Mouse (Mus musculus) MEL (cell line): Measurements from ENCODE around the gene Tor4a. TPM values are rescaled to one million over a fixed set of nuclear protein-coding genes. Genes with fewer than 3 reads are reported as not detected.
A peak's percentile ranks its signal among the peaks of the same experiment; 100 is the strongest.

Experiments used
- DNase-seq: peaks from one replicate; pipeline ENCODE4 v3.0.0; 2011; ENCODE audit warnings: low read depth, low spot score
- H3K27ac ChIP-seq: 2 replicates; pipeline ENCODE4 v1.5.1; 2012; ENCODE audit warnings: low read depth, mild to moderate bottlenecking, control low read depth, low read length, moderate library complexity; ENCODE audit not compliant: control insufficient read depth
- H3K27me3 ChIP-seq, 2 experiments: fragments of 150-350 bp in 1 of 2; sonication (generic) in 1 of 2; 2 replicates each; pipeline ENCODE4 v1.6.1; 2012; ENCODE audit warnings: low read length in 2 of 2, mild to moderate bottlenecking in 2 of 2, improper control_type of control experiment in 1 of 2, moderate library complexity in 1 of 2; ENCODE audit not compliant: insufficient read depth in 2 of 2, control insufficient read depth in 1 of 2
- H3K36me3 ChIP-seq, 2 experiments: 2 replicates each; pipeline ENCODE4 v1.6.1; 2012 to 2014; ENCODE audit warnings: low read length in 2 of 2, improper control_type of control experiment in 1 of 2, inconsistent platforms in 1 of 2, mild to moderate bottlenecking in 1 of 2; ENCODE audit not compliant: insufficient read depth in 2 of 2, control insufficient read depth in 1 of 2
- H3K4me1 ChIP-seq, 2 experiments: fragments of 150-350 bp in 1 of 2; sonication (generic) in 1 of 2; 2 replicates each; pipeline ENCODE4 v1.6.1; 2012; ENCODE audit warnings: low read length in 2 of 2, improper control_type of control experiment in 1 of 2, mild to moderate bottlenecking in 1 of 2; ENCODE audit not compliant: insufficient read depth in 2 of 2, control insufficient read depth in 1 of 2
- H3K4me3 ChIP-seq, 2 experiments: fragments of 150-350 bp in 1 of 2; sonication (generic) in 1 of 2; 2 replicates each; pipeline ENCODE4 v1.5.1; 2012; ENCODE audit warnings: low read depth in 2 of 2, low read length in 2 of 2, mild to moderate bottlenecking in 2 of 2, moderate library complexity in 2 of 2, control low read depth in 1 of 2, improper control_type of control experiment in 1 of 2; ENCODE audit not compliant: control insufficient read depth in 1 of 2, insufficient read depth in 1 of 2
- H3K79me2 ChIP-seq: 2 replicates; pipeline ENCODE4 v1.6.1; 2012; ENCODE audit warnings: mild to moderate bottlenecking, low read length, moderate library complexity; ENCODE audit not compliant: control insufficient read depth, poor library complexity, insufficient read depth
- H3K9ac ChIP-seq: 2 replicates; pipeline ENCODE4 v1.6.1; 2012; ENCODE audit warnings: low read depth, mild to moderate bottlenecking, control low read depth, low read length, moderate library complexity; ENCODE audit not compliant: control insufficient read depth, poor library complexity, severe bottlenecking
- H3K9me3 ChIP-seq: fragments of 150-350 bp; sonication (generic); replicated peaks from 2 replicates; pipeline ENCODE4 v1.6.1; 2012; ENCODE audit warnings: mild to moderate bottlenecking, low read length, improper control_type of control experiment, moderate library complexity; ENCODE audit not compliant: insufficient read depth
- CTCF ChIP-seq, 3 experiments: IDR thresholded peaks in 2 of 3; conservative IDR thresholded peaks in 1 of 3; 2 replicates each; pipeline ENCODE4 v1.5.1; 2011 to 2012; ENCODE audit warnings: low read length in 3 of 3, low read depth in 2 of 3, mild to moderate bottlenecking in 2 of 3, improper control_type of control experiment in 1 of 3, inconsistent platforms in 1 of 3, mixed read lengths in 1 of 3, moderate library complexity in 1 of 3; ENCODE audit not compliant: control insufficient read depth in 1 of 3, insufficient read depth in 1 of 3, poor library complexity in 1 of 3, severe bottlenecking in 1 of 3
- ELF1 ChIP-seq: IDR thresholded peaks from 2 replicates; pipeline ENCODE4 v1.6.1; 2014; ENCODE audit warnings: low read depth, mild to moderate bottlenecking, inconsistent platforms, low read length, improper control_type of control experiment, moderate library complexity
- ETS1 ChIP-seq: IDR thresholded peaks from 2 replicates; pipeline ENCODE4 v1.6.1; 2012; ENCODE audit warnings: low read depth, mild to moderate bottlenecking, inconsistent platforms, low read length, improper control_type of control experiment, moderate library complexity
- MAFK ChIP-seq: IDR thresholded peaks from 2 replicates; pipeline ENCODE4 v1.6.1; 2011; ENCODE audit warnings: low read depth, mild to moderate bottlenecking, low read length, improper control_type of control experiment, borderline replicate concordance
- MXI1 ChIP-seq: IDR thresholded peaks from 2 replicates; pipeline ENCODE4 v1.6.1; 2011; ENCODE audit warnings: mild to moderate bottlenecking, low read depth, low read length, improper control_type of control experiment
- MYC ChIP-seq: IDR thresholded peaks from 2 replicates; pipeline ENCODE4 v1.6.1; 2011; ENCODE audit warnings: low read depth, mild to moderate bottlenecking, low read length, improper control_type of control experiment, moderate library complexity
- NRF1 ChIP-seq: IDR thresholded peaks from 2 replicates; pipeline ENCODE4 v1.6.1; 2014; ENCODE audit warnings: low read depth, mild to moderate bottlenecking, inconsistent platforms, low read length, improper control_type of control experiment, moderate library complexity; ENCODE audit not compliant: poor library complexity, insufficient read depth, severe bottlenecking
- POLR2A ChIP-seq, 2 experiments: IDR thresholded peaks; 2 replicates each; pipeline ENCODE4 v1.6.1; 2011 to 2012; ENCODE audit warnings: low read length in 2 of 2, mild to moderate bottlenecking in 2 of 2, control low read depth in 1 of 2, improper control_type of control experiment in 1 of 2, low read depth in 1 of 2, moderate library complexity in 1 of 2; ENCODE audit not compliant: control insufficient read depth in 1 of 2, insufficient read depth in 1 of 2, poor library complexity in 1 of 2
- POLR2AphosphoS2 ChIP-seq: IDR thresholded peaks from 2 replicates; pipeline ENCODE4 v1.6.1; 2011; ENCODE audit warnings: low read length, improper control_type of control experiment
- RAD21 ChIP-seq: IDR thresholded peaks from 2 replicates; pipeline ENCODE4 v1.6.1; 2011; ENCODE audit warnings: mild to moderate bottlenecking, low read depth, low read length, improper control_type of control experiment
- RCOR1 ChIP-seq: IDR thresholded peaks from 2 replicates; pipeline ENCODE4 v1.6.1; 2012; ENCODE audit warnings: low read depth, mild to moderate bottlenecking, inconsistent platforms, low read length, improper control_type of control experiment
- SIN3A ChIP-seq: IDR thresholded peaks from 2 replicates; pipeline ENCODE4 v1.6.1; 2012; ENCODE audit warnings: low read length, improper control_type of control experiment, inconsistent platforms
- SMC3 ChIP-seq: IDR thresholded peaks from 2 replicates; pipeline ENCODE4 v1.6.1; 2011; ENCODE audit warnings: low read depth, low read length, improper control_type of control experiment
- TBP ChIP-seq: IDR thresholded peaks from 2 replicates; pipeline ENCODE4 v1.8.0; 2011; ENCODE audit warnings: low read depth, low read length, improper control_type of control experiment
- TCF12 ChIP-seq: IDR thresholded peaks from 2 replicates; pipeline ENCODE4 v1.6.1; 2014; ENCODE audit warnings: low read depth, mild to moderate bottlenecking, inconsistent platforms, low read length, improper control_type of control experiment, moderate library complexity
- UBTF ChIP-seq: IDR thresholded peaks from 2 replicates; pipeline ENCODE4 v1.6.1; 2012; ENCODE audit warnings: low read depth, mild to moderate bottlenecking, inconsistent platforms, low read length, improper control_type of control experiment, moderate library complexity, borderline replicate concordance; ENCODE audit not compliant: insufficient read depth
- USF2 ChIP-seq, 2 experiments: IDR thresholded peaks; 2 replicates each; pipeline ENCODE4 v1.6.1; 2011 to 2012; ENCODE audit warnings: improper control_type of control experiment in 2 of 2, low read length in 2 of 2, borderline replicate concordance in 1 of 2, inconsistent platforms in 1 of 2, low read depth in 1 of 2, mild to moderate bottlenecking in 1 of 2; ENCODE audit not compliant: insufficient read depth in 1 of 2
- ZKSCAN1 ChIP-seq: IDR thresholded peaks from 2 replicates; pipeline ENCODE4 v1.6.1; 2012; ENCODE audit warnings: low read depth, mild to moderate bottlenecking, inconsistent platforms, low read length, improper control_type of control experiment, moderate library complexity
- ZNF384 ChIP-seq: IDR thresholded peaks from 2 replicates; pipeline ENCODE4 v1.6.1; 2012; ENCODE audit warnings: low read depth, mild to moderate bottlenecking, inconsistent platforms, low read length, improper control_type of control experiment
- polyA plus RNA-seq, 2 experiments: library from polyadenylated mRNA; stranded (reverse) in 1 of 2; unstranded in 1 of 2; fragments of >175 nt in 1 of 2; fragments of >200 nt in 1 of 2; gene quantifications; 2 replicates each; pipeline versions ENCODE4 v1.2.1 to v1.2.4; 2012; ENCODE audit warnings: low replicate concordance in 2 of 2, low read depth in 1 of 2; ENCODE audit not compliant: insufficient read length in 2 of 2, insufficient read depth in 1 of 2, missing spikeins in 1 of 2
- total RNA-seq: library from RNA; depleted of rRNA; stranded (reverse); fragments of 300-350 nt; gene quantifications from 2 replicates; pipeline ENCODE4 v1.2.3, GENCODE M21; 2012

Tor4a gene
- total and polyA plus RNA-seq, 3 experiments: 9.1 to 13.7 TPM; not detected in 1

- TF ChIP-seq CTCF (IDR thresholded peaks at IDR 0.05 in 2 of 3, conservative IDR thresholded peaks at IDR 0.05 in 1 of 3; ENCODE audit: control insufficient read depth in 1 of 3, insufficient read depth in 1 of 3, low read depth in 2 of 3, low read length in 3 of 3, poor library complexity in 1 of 3, severe bottlenecking in 1 of 3) (peak; percentile 93 to 99 (median 95)), UBTF (no peak)
Measured at GRCm38 (mm10) chr2:25193330-25193770, 3.3 kb downstream of the Tor4a start (continued).

- Histone ChIP-seq H3K36me3 (peaks cover 0 to 6% of the 10 kb centered on the region in 2 experiments; a peak in 2 of 4 replicates), H3K27ac (no peak overlapping the region), H3K79me2 (no peaks in the 10 kb centered on the region; the same call in 1 of the 2 replicates), H3K9me3 (no peaks in the 10 kb centered on the region), H3K4me3 (no peak overlapping the region), H3K9ac (no peak overlapping the region), H3K27me3 (no peaks in the 10 kb centered on the region), H3K4me1 (peaks cover 1 to 6% of the 10 kb centered on the region in 2 experiments; a peak in 2 of 4 replicates)
- DNase-seq: no peak
- no peak for TF ChIP-seq POLR2A (IDR thresholded peaks at IDR 0.05; ENCODE audit: control insufficient read depth in 1 of 2, insufficient read depth in 1 of 2, low read depth in 1 of 2, low read length in 2 of 2, poor library complexity in 1 of 2)
- TF ChIP-seq MYC: no peak
- TF ChIP-seq ELF1: no peak
- no peak for TF ChIP-seq ZNF384
- TF ChIP-seq RCOR1: no peak
- TF ChIP-seq NRF1: no peak
- no peak for TF ChIP-seq ZKSCAN1
- TF ChIP-seq SMC3: no peak
- TF ChIP-seq TCF12: no peak
- TF ChIP-seq SIN3A: no peak
- TF ChIP-seq POLR2AphosphoS2: no peak
- no peak for TF ChIP-seq USF2 (IDR thresholded peaks at IDR 0.05; ENCODE audit: borderline replicate concordance in 1 of 2, insufficient read depth in 1 of 2, low read depth in 1 of 2, low read length in 2 of 2)
- no peak for TF ChIP-seq CTCF (IDR thresholded peaks at IDR 0.05 in 2 of 3, conservative IDR thresholded peaks at IDR 0.05 in 1 of 3; ENCODE audit: control insufficient read depth in 1 of 3, insufficient read depth in 1 of 3, low read depth in 2 of 3, low read length in 3 of 3, poor library complexity in 1 of 3, severe bottlenecking in 1 of 3)
- no peak for TF ChIP-seq ETS1
- no peak for TF ChIP-seq UBTF
- TF ChIP-seq TBP: no peak
- TF ChIP-seq MAFK: no peak
- TF ChIP-seq MXI1: no peak
- TF ChIP-seq RAD21: no peak
Measured at GRCm38 (mm10) chr2:25187841-25188240, 8.8 kb downstream of the Tor4a start.
